Mouse (Mus musculus): ENCODE data around the gene Crim1.

The Crim1 gene

GRCm38 (mm10) chr17:78286021-78286420 lies 86.0 kb downstream of the Crim1 start:
- DNase-seq (ENCODE audit: low spot score in 2 of 2) = no peak

- no peak for DNase-seq (ENCODE audit: low spot score in 2 of 2)
Observed at GRCm38 (mm10) chr17:78287391-78287790, 87.3 kb downstream of the Crim1 start.

GRCm38 (mm10) chr17:78290153-78290876 lies 90.3 kb downstream of the Crim1 start:
- DNase-seq (ENCODE audit: low spot score in 2 of 2) = no peak

- DNase-seq (ENCODE audit: low spot score in 2 of 2) = no peak
Observed at GRCm38 (mm10) chr17:78291030-78291429, 91.0 kb downstream of the Crim1 start.

GRCm38 (mm10) chr17:78292301-78292700 lies 92.3 kb downstream of the Crim1 start:
- no peak for DNase-seq (ENCODE audit: low spot score in 2 of 2)

- no peak for DNase-seq (ENCODE audit: low spot score in 2 of 2)
Observed at GRCm38 (mm10) chr17:78292827-78293488, 92.9 kb downstream of the Crim1 start.

- DNase-seq (ENCODE audit: low spot score in 2 of 2) = no peak
Observed at GRCm38 (mm10) chr17:78295979-78296378, 95.9 kb downstream of the Crim1 start.

GRCm38 (mm10) chr17:78298140-78298539 lies 98.1 kb downstream of the Crim1 start:
- DNase-seq (ENCODE audit: low spot score in 2 of 2) = no peak

GRCm38 (mm10) chr17:78298967-78299540 lies 99.0 kb downstream of the Crim1 start:
- no peak for DNase-seq (ENCODE audit: low spot score in 2 of 2)

- DNase-seq (ENCODE audit: low spot score in 2 of 2) = no peak
Observed at GRCm38 (mm10) chr17:78303053-78303452, 103.0 kb downstream of the Crim1 start.

GRCm38 (mm10) chr17:78304059-78304458 lies 104.0 kb downstream of the Crim1 start:
- no peak for DNase-seq (ENCODE audit: low spot score in 2 of 2)

GRCm38 (mm10) chr17:78306434-78306833 lies 106.4 kb downstream of the Crim1 start:
- no peak for DNase-seq (ENCODE audit: low spot score in 2 of 2)

GRCm38 (mm10) chr17:78308221-78308620 lies 108.2 kb downstream of the Crim1 start:
- DNase-seq (ENCODE audit: low spot score in 2 of 2) = no peak

GRCm38 (mm10) chr17:78313006-78313405 lies 113.0 kb downstream of the Crim1 start:
- no peak for DNase-seq (ENCODE audit: low spot score in 2 of 2)

GRCm38 (mm10) chr17:78313612-78314011 lies 113.6 kb downstream of the Crim1 start:
- DNase-seq (ENCODE audit: low spot score in 2 of 2) = no peak

- DNase-seq (ENCODE audit: low spot score in 2 of 2) = no peak
Observed at GRCm38 (mm10) chr17:78315659-78316058, 115.6 kb downstream of the Crim1 start.

GRCm38 (mm10) chr17:78317381-78317780 lies 117.3 kb downstream of the Crim1 start:
- no peak for DNase-seq (ENCODE audit: low spot score in 2 of 2)

- DNase-seq (ENCODE audit: low spot score in 2 of 2) = no peak
Observed at GRCm38 (mm10) chr17:78318810-78319209, 118.8 kb downstream of the Crim1 start.

- DNase-seq (ENCODE audit: low spot score in 2 of 2) = no peak
Observed at GRCm38 (mm10) chr17:78321216-78321835, 121.3 kb downstream of the Crim1 start.

- DNase-seq (ENCODE audit: low spot score in 2 of 2) = no peak
Observed at GRCm38 (mm10) chr17:78322369-78323335, 122.6 kb downstream of the Crim1 start.

- no peak for DNase-seq (ENCODE audit: low spot score in 2 of 2)
Observed at GRCm38 (mm10) chr17:78325761-78326332, 125.8 kb downstream of the Crim1 start.
